Mouse (Mus musculus) lung, postnatal 0 days (tissue): ENCODE data around the gene Btnl9. TPM values are rescaled to one million over a fixed set of nuclear protein-coding genes. Genes with fewer than 3 reads are reported as not detected.
"Not testable (repeated sequence)": the region's sequence is repeated elsewhere in the genome, so short reads cannot be mapped to it uniquely, and the experiment has no call there.

Experiments
- ATAC-seq: fragments of 200-750 bp; cut with Nextera tagmentation; 2 replicates; pipeline ENCODE4 v1.8.0; 2017; ENCODE audit warnings: moderate library complexity
- DNase-seq: peaks from one replicate; pipeline ENCODE4 v3.0.0-alpha.2; 2016; ENCODE audit warnings: low spot score
- H3K27ac ChIP-seq: fragments of 300-500 bp; sonication (generic); 2 replicates; pipeline ENCODE4 v1.5.1; 2014; ENCODE audit warnings: antibody characterized with exemption, mild to moderate bottlenecking, low read length, mixed read lengths
- H3K27me3 ChIP-seq: fragments of 300-500 bp; sonication (generic); replicated peaks from 2 replicates; pipeline ENCODE4 v1.6.1; 2014; ENCODE audit warnings: low read length, mixed read lengths; ENCODE audit not compliant: insufficient read depth
- H3K36me3 ChIP-seq: fragments of 300-500 bp; sonication (generic); 2 replicates; pipeline ENCODE4 v1.6.1; 2014; ENCODE audit warnings: low read length, mixed read lengths; ENCODE audit not compliant: insufficient read depth
- H3K4me1 ChIP-seq: fragments of 300-500 bp; sonication (generic); 2 replicates; pipeline ENCODE4 v1.6.1; 2014; ENCODE audit warnings: antibody characterized with exemption, low read depth, low read length, mixed read lengths; ENCODE audit not compliant: insufficient read depth
- H3K4me2 ChIP-seq: fragments of 300-500 bp; sonication (generic); replicated peaks from 2 replicates; pipeline ENCODE4 v1.6.1; 2014; ENCODE audit warnings: low read depth, mild to moderate bottlenecking, low read length, moderate library complexity, mixed read lengths
- H3K4me3 ChIP-seq: fragments of 300-500 bp; sonication (generic); 2 replicates; pipeline ENCODE4 v1.5.1; 2014; ENCODE audit warnings: low read depth, low read length
- H3K9ac ChIP-seq: fragments of 300-500 bp; sonication (generic); replicated peaks from 2 replicates; pipeline ENCODE4 v1.6.1; 2014; ENCODE audit warnings: low read depth, mild to moderate bottlenecking
- H3K9me3 ChIP-seq: fragments of 300-500 bp; sonication (generic); 2 replicates; pipeline ENCODE4 v1.6.1; 2016; ENCODE audit warnings: low read length, mixed read lengths
- CTCF ChIP-seq: IDR thresholded peaks from 2 replicates; pipeline ENCODE4 v1.5.1; 2016; ENCODE audit warnings: antibody characterized with exemption, mild to moderate bottlenecking
- EP300 ChIP-seq: IDR thresholded peaks from 2 replicates; pipeline ENCODE4 v1.6.1; 2016; ENCODE audit warnings: antibody characterized with exemption, mild to moderate bottlenecking, control low read depth
- WGBS: fragments of 180-500 bp; shearing (Covaris S2); extraction: QIAGEN DNeasy Blood & Tissue Kit; methylation state at CpG from one replicate; pipeline ENCODE4 v1.1.7; 2014; 5-methylcytosine and 5-hydroxymethylcytosine counted together
- polyA plus RNA-seq: library from polyadenylated mRNA; unstranded; fragments of >200 nt; fragmentation: Nextera tagmentation; extraction: Ambion mirVana; gene quantifications from 2 replicates; pipeline ENCODE4 v1.2.1, GENCODE M21; 2015

The Btnl9 gene
- polyA plus RNA-seq, 1 experiment from 2014 or later: 0.82 TPM

DNA sequence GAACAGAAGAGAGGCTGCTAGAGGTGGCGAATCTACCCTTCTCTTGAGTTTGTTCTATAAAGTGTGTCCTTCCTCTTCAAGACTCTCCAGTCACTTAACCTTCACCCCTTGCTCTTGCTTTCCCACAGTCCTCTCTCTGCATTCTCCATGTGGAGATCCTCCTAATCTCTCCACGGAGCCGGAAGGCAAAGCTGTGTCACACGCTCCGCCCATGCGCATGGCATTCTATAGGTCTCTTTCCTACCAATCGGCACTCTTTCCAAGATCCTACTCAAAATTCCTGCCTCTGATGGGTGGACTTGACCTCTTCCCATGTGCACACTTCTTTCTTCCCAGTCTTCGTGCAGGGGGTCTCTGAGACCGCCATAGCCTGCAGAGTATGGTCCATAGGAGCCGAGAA is 742 bp upstream of the Btnl9 start:
- H3K9ac ChIP-seq: no peak overlapping the region
- no peak overlapping the region for H3K27ac ChIP-seq
- WGBS: 59% methylated on average over 10 of the region's 10 CpGs

DNA sequence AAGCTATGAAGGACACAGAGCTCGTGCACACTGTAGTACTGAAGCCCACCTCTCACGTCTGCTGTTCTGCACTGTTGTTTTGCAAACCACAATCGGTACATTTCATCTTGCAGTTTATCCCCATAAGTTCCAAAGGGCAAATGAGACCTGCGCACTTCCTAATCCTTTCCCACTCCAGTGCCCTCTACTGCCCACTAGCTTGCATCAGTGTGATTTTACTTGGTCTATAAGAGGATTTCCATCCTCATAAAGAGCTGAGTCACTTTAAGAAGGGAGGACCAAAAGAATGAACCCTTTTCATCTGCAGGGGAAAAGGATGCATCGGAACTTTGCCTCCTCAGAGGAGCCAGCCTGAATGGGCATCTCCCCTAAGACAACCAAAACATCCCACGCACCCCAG is 507 bp downstream of the Btnl9 start:
- Histone ChIP-seq H3K9ac (no peak overlapping the region), H3K27me3 (no peaks in the 10 kb centered on the region), H3K9me3 (no peaks in the 10 kb centered on the region), H3K36me3 (no peaks in the 10 kb centered on the region; the same call in 1 of the 2 replicates), H3K4me2 (no peak overlapping the region), H3K4me1 (no peaks in the 10 kb centered on the region), H3K4me3 (no peak overlapping the region), H3K27ac (no peak overlapping the region)
- ATAC-seq (no peak), DNase-seq (no peak)
- TF ChIP-seq EP300: no peak
- peak; percentile 28; the same call in 1 of the 2 replicates for TF ChIP-seq CTCF
- WGBS: 85% methylated on average over 6 of the region's 6 CpGs

More for the DNA sequence above, 742 bp upstream of the Btnl9 start:
- no peak overlapping the region for H3K4me3 ChIP-seq
- H3K4me2 ChIP-seq: no peak overlapping the region
- TF ChIP-seq EP300 (no peak), CTCF (no peak)
- H3K27me3 ChIP-seq: no peaks in the 10 kb centered on the region
- no peaks in the 10 kb centered on the region for H3K9me3 ChIP-seq
- no peak for ATAC-seq
- no peak for DNase-seq
- H3K36me3 ChIP-seq: no peaks in the 10 kb centered on the region; the same call in 1 of the 2 replicates
- no peaks in the 10 kb centered on the region for H3K4me1 ChIP-seq

DNA sequence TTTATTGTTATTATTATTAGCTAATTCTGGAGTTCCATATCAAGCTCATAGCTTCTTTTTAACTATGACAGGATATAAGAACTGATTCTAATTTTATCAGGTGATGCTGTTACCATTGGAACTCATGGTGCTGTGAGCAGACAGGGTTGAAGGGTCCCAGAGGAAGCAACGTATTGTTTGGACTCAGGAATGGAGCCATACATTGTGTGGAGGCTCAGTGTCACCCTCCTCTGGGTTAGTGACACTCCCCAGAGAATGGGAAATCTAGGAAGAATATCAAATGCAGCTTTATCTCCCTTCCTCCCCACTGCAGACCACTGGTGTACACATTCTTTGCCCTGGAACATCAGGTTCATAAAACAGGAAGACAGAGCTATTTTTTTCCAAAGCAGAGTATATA is 3.8 kb downstream of the Btnl9 start:
- Histone ChIP-seq H3K27me3 (no peaks in the 10 kb centered on the region), H3K9me3 (no peaks in the 10 kb centered on the region), H3K4me2 (no peak overlapping the region), H3K36me3 (no peaks in the 10 kb centered on the region; the same call in 1 of the 2 replicates), H3K4me1 (no peaks in the 10 kb centered on the region), H3K27ac (no peak overlapping the region), H3K9ac (no peak overlapping the region), H3K4me3 (no peak overlapping the region)
- ATAC-seq (no peak), DNase-seq (no peak)
- TF ChIP-seq EP300 (no peak), CTCF (no peak)
- 34% methylated on average over 1 of the region's 1 CpGs for WGBS

DNA sequence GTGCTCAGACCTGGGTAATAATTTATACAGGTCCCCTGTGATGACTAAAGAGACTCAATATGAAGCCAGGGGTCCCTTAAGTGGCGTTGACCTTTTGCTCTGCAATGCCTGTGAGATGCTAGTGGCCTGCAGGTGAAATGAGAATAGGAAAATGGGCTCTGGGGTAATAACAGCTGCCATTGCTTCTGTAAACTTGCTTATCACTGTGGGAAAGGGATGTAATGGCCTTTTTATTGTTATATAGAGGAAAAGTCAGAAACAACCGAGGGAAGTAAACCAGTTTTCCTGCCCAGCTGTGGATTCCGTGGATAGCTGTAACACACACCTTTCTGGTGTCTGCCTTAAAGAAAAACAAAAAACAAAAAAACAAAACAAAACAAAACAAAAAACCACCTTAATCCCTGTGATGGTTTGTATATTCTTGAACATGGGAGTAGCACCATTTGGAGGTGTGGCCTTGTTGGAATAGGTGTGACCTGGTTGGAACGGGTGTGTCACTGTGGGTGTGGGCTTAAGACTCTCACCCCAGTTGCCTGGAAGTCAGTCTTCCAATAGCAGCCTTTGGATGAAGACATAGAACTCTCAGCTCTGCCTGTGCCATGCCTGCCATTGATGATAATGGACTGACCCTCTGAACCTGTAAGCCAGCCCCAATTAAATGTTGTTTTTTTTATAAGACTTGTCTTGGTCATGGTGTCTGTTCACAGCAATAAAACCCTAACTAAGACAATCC is 10.7 kb downstream of the Btnl9 start:
- H3K4me2 ChIP-seq, ATAC-seq, H3K36me3 ChIP-seq, DNase-seq, H3K27ac ChIP-seq, H3K9ac ChIP-seq, H3K4me3 ChIP-seq, H3K4me1 ChIP-seq, H3K9me3 ChIP-seq, H3K27me3 ChIP-seq: not testable (repeated sequence)
- 76% methylated on average over 4 of the region's 4 CpGs for WGBS

DNA sequence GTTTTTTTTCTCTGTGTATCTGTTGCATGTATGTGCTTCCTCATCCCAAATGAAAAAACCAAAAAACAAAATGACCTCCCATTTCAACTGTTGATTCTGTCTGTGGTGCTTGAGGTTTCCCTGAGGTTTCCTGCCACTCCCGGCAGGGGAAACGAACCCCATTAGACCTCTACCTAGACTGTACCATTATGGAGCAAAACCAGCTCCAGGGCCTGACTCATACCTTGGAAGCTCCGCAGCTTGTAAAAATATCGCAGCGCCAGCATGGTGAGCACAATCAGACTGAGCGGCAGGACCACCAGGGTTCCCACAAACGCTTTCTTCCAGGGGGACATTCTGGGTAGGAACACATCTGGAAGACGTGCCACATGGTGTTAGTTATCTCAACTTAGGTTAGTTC is 11.6 kb downstream of the Btnl9 start:
- no peak for ATAC-seq
- H3K9ac ChIP-seq: no peak overlapping the region
- DNase-seq: no peak
- WGBS: 83% methylated on average over 8 of the region's 8 CpGs
- no peaks in the 10 kb centered on the region for H3K36me3 ChIP-seq
- no peak overlapping the region for H3K27ac ChIP-seq
- H3K4me1 ChIP-seq: no peaks in the 10 kb centered on the region
- no peak for TF ChIP-seq CTCF
- H3K4me3 ChIP-seq: no peak overlapping the region
- no peaks in the 10 kb centered on the region for H3K27me3 ChIP-seq
- H3K4me2 ChIP-seq: no peak overlapping the region
- no peaks in the 10 kb centered on the region for H3K9me3 ChIP-seq

DNA sequence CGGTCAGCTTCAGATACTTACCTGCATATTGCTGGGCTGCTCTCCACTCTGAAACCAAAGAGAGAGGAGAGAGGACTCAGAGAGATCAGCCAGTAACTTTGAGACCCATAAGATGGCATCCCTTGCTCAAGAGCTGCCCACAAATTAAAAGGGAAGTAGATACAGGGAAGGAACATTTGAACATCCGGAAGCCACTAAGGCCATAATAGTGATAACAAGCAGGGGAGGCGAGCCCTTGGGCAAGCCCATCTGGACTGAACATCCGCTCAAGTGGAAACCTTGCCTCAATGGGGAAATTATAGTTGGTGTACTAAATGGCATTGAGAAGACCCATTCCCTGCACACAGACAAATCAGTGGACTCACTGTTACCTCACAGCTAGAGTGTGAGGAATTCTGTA is 16.4 kb downstream of the Btnl9 start:
- no peak for TF ChIP-seq CTCF
- no peak for TF ChIP-seq EP300
- no peaks in the 10 kb centered on the region for H3K36me3 ChIP-seq
- H3K4me2 ChIP-seq: no peak overlapping the region
- ATAC-seq: no peak
- WGBS: 90% methylated on average over 4 of the region's 4 CpGs
- H3K27me3 ChIP-seq: peaks cover 9% of the 10 kb centered on the region; the same call in 1 of the 2 replicates
- H3K9ac ChIP-seq: no peak overlapping the region
- no peak overlapping the region for H3K27ac ChIP-seq
- H3K4me1 ChIP-seq: no peaks in the 10 kb centered on the region
- H3K9me3 ChIP-seq: peaks cover 3% of the 10 kb centered on the region; the same call in 1 of the 2 replicates
- no peak overlapping the region for H3K4me3 ChIP-seq
- DNase-seq: no peak
